ENCODE assay signal across 8 mouse cellular contexts in genomic region chr6:117880394-117880838, GRCm38 (mm10). TPM values are rescaled to one million over a fixed set of nuclear protein-coding genes. Genes with fewer than 3 reads are reported as not detected.
DNase-seq lines count a peak whose midpoint lies in the region; ATAC-seq and TF ChIP-seq lines count a peak whose summit lies in the region.

No protein-coding gene starts in this region.

- no peak for TF ChIP-seq CTCF in thymus, adult 2 months (IDR thresholded peaks at IDR 0.05; ENCODE audit: borderline replicate concordance, control insufficient read depth, extremely low read depth, insufficient read depth, low read length, poor library complexity)

- no peak for ATAC-seq in kidney, embryonic 14.5 days (ENCODE audit: low FRiP score, low TSS enrichment)
- ATAC-seq in hindbrain, embryonic 11.5 days (ENCODE audit: low FRiP score), result no peak
- ATAC-seq in midbrain, embryonic 15.5 days (replicated peaks), result no peak

- peak overlapping the region; percentile 77; the same call in 1 of the 2 replicates for H3K9ac ChIP-seq in kidney, embryonic 14.5 days (ENCODE audit: low read depth, low read length)
- H3K9ac ChIP-seq in hindbrain, embryonic 11.5 days (ENCODE audit: low read depth, low read length), result peak overlapping the region; percentile 61; the same call in 1 of the 2 replicates
- peak overlapping the region; percentile 60; the same call in 1 of the 2 replicates for H3K9ac ChIP-seq in midbrain, embryonic 15.5 days

- H3K9me3 ChIP-seq in kidney, embryonic 14.5 days (ENCODE audit: control insufficient read depth, low read length), result no peaks in the 10 kb centered on the region
- no peaks in the 10 kb centered on the region for H3K9me3 ChIP-seq in hindbrain, embryonic 11.5 days (ENCODE audit: control insufficient read depth, low read length)
- H3K9me3 ChIP-seq in midbrain, embryonic 15.5 days, result no peaks in the 10 kb centered on the region

- peak overlapping the region; percentile 60 for H3K4me2 ChIP-seq in kidney, embryonic 14.5 days (replicated peaks; ENCODE audit: low read depth, low read length)
- peak overlapping the region; percentile 59 for H3K4me2 ChIP-seq in hindbrain, embryonic 11.5 days (replicated peaks; ENCODE audit: low read depth, low read length)
- H3K4me2 ChIP-seq in midbrain, embryonic 15.5 days, result peak overlapping the region; percentile 79

- H3K4me3 ChIP-seq in kidney, embryonic 14.5 days (ENCODE audit: low read length), result peak overlapping the region; percentile 50
- H3K4me3 ChIP-seq in hindbrain, embryonic 11.5 days (ENCODE audit: low read depth, low read length), result peak overlapping the region; percentile 44
- H3K4me3 ChIP-seq in midbrain, embryonic 15.5 days, result peak overlapping the region; percentile 55
- no peak overlapping the region for H3K4me3 ChIP-seq in thymus, adult 2 months (ENCODE audit: control insufficient read depth, insufficient read depth, low read length)

- TF ChIP-seq POLR2A in thymus, adult 2 months (IDR thresholded peaks at IDR 0.05; ENCODE audit: control insufficient read depth, extremely low read depth, insufficient read depth, low read length, poor library complexity), result no peak

- no peak for DNase-seq in kidney, adult 18-20 months
- peak; percentile 64 for DNase-seq in NIH3T3 (ENCODE audit: low read depth)
- peak; percentile 27 for DNase-seq in hindbrain, embryonic 11.5 days (ENCODE audit: low spot score)
- no peak for DNase-seq in left cerebral cortex, adult 18-20 months (ENCODE audit: low spot score in 2 of 2)
- DNase-seq in ovary, adult 18-20 months (ENCODE audit: low spot score), result no peak
- DNase-seq in thymus, adult 2 months, result no peak

- peaks cover 8% of the 10 kb centered on the region for H3K4me1 ChIP-seq in kidney, embryonic 14.5 days (ENCODE audit: control insufficient read depth, insufficient read depth, low read length)
- no peaks in the 10 kb centered on the region for H3K4me1 ChIP-seq in hindbrain, embryonic 11.5 days (replicated peaks; ENCODE audit: control insufficient read depth, insufficient read depth, low read length)
- H3K4me1 ChIP-seq in midbrain, embryonic 15.5 days, result peaks cover 12% of the 10 kb centered on the region
- H3K4me1 ChIP-seq in thymus, adult 2 months (replicated peaks; ENCODE audit: control insufficient read depth, insufficient read depth, low read length), result peaks cover 17% of the 10 kb centered on the region

- WGBS in kidney, embryonic 14.5 days, result 37% methylated on average over 3 of the region's 3 CpGs
- WGBS in hindbrain, embryonic 11.5 days, result 61% methylated on average over 3 of the region's 3 CpGs
- 36% methylated on average over 3 of the region's 3 CpGs for WGBS in midbrain, embryonic 15.5 days
- WGBS in thymus, adult 2 months, result 42% methylated on average over 3 of the region's 3 CpGs

- H3K27me3 ChIP-seq in kidney, embryonic 14.5 days (ENCODE audit: control insufficient read depth, insufficient read depth, low read length), result no peaks in the 10 kb centered on the region
- H3K27me3 ChIP-seq in hindbrain, embryonic 11.5 days (ENCODE audit: control insufficient read depth, insufficient read depth, low read length), result no peaks in the 10 kb centered on the region
- H3K27me3 ChIP-seq in midbrain, embryonic 15.5 days (replicated peaks), result no peaks in the 10 kb centered on the region
- no peaks in the 10 kb centered on the region for H3K27me3 ChIP-seq in thymus, adult 2 months (ENCODE audit: control insufficient read depth, insufficient read depth, low read length)

- peak overlapping the region; percentile 98 for H3K27ac ChIP-seq in kidney, embryonic 14.5 days (ENCODE audit: low read depth, low read length)
- peak overlapping the region; percentile 97; the same call in 1 of the 2 replicates for H3K27ac ChIP-seq in hindbrain, embryonic 11.5 days (ENCODE audit: low read depth, low read length)
- peak overlapping the region; percentile 99 for H3K27ac ChIP-seq in midbrain, embryonic 15.5 days
- no peak overlapping the region for H3K27ac ChIP-seq in thymus, adult 2 months (ENCODE audit: control insufficient read depth, insufficient read depth, low read length)

- H3K36me3 ChIP-seq in kidney, embryonic 14.5 days (ENCODE audit: control insufficient read depth, insufficient read depth, low read length), result no peaks in the 10 kb centered on the region
- H3K36me3 ChIP-seq in hindbrain, embryonic 11.5 days (ENCODE audit: control insufficient read depth, insufficient read depth, low read length), result no peaks in the 10 kb centered on the region
- H3K36me3 ChIP-seq in midbrain, embryonic 15.5 days (replicated peaks), result no peaks in the 10 kb centered on the region
- no peaks in the 10 kb centered on the region for H3K36me3 ChIP-seq in thymus, adult 2 months (ENCODE audit: control insufficient read depth, insufficient read depth, low read length)

RNA-seq across cellular contexts. Expression of gene Zfp239, which starts 18.5 kb away (rescaled TPM):
- polyA plus RNA-seq in kidney, embryonic 14.5 days (2014; fragmentation: Nextera tagmentation; extraction: Ambion mirVana), result 6.6 and 10.0 TPM in 2 replicates
- 11.8 and 13.3 TPM in 2 replicates for polyA plus RNA-seq in hindbrain, embryonic 11.5 days (2014; fragmentation: Nextera tagmentation; extraction: Ambion mirVana)
- polyA plus RNA-seq in midbrain, embryonic 15.5 days (2015; fragmentation: Nextera tagmentation; extraction: Ambion mirVana), result 14.4 and 16.5 TPM in 2 replicates
- 10 to 100 TPM; 44.7 to 49.1 TPM for total RNA-seq in left cerebral cortex, adult 18-20 months (2021)
- polyA plus RNA-seq in thymus, adult 2 months (2012; rRNA removed), result 2.0 and 2.9 TPM in 2 replicates

RNA-seq across cellular contexts. Expression of gene Hnrnpf, which starts 19.7 kb away (rescaled TPM):
- polyA plus RNA-seq in kidney, embryonic 14.5 days (2014; fragmentation: Nextera tagmentation; extraction: Ambion mirVana), result 606 and 823 TPM in 2 replicates
- polyA plus RNA-seq in hindbrain, embryonic 11.5 days (2014; fragmentation: Nextera tagmentation; extraction: Ambion mirVana), result 619 and 688 TPM in 2 replicates
- polyA plus RNA-seq in midbrain, embryonic 15.5 days (2015; fragmentation: Nextera tagmentation; extraction: Ambion mirVana), result 258 and 279 TPM in 2 replicates
- 100 to 1,000 TPM; 112 to 144 TPM for total RNA-seq in left cerebral cortex, adult 18-20 months (2021)
- 316 and 376 TPM in 2 replicates for polyA plus RNA-seq in thymus, adult 2 months (2012; rRNA removed)

RNA-seq across cellular contexts. Expression of gene Zfp637, which starts 39.4 kb away (rescaled TPM):
- 110 and 111 TPM in 2 replicates for polyA plus RNA-seq in kidney, embryonic 14.5 days (2014; fragmentation: Nextera tagmentation; extraction: Ambion mirVana)
- polyA plus RNA-seq in hindbrain, embryonic 11.5 days (2014; fragmentation: Nextera tagmentation; extraction: Ambion mirVana), result 132 and 136 TPM in 2 replicates
- 139 and 156 TPM in 2 replicates for polyA plus RNA-seq in midbrain, embryonic 15.5 days (2015; fragmentation: Nextera tagmentation; extraction: Ambion mirVana)
- total RNA-seq in left cerebral cortex, adult 18-20 months (2021), result 10 to 100 TPM; 54.7 to 55.8 TPM
- polyA plus RNA-seq in thymus, adult 2 months (2012; rRNA removed), result 23.3 and 25.5 TPM in 2 replicates

RNA-seq across cellular contexts. Expression of gene Fxyd4, which starts 57.1 kb away (rescaled TPM):
- 77.7 and 94.8 TPM in 2 replicates for polyA plus RNA-seq in kidney, embryonic 14.5 days (2014; fragmentation: Nextera tagmentation; extraction: Ambion mirVana)
- polyA plus RNA-seq in hindbrain, embryonic 11.5 days (2014; fragmentation: Nextera tagmentation; extraction: Ambion mirVana), result 1.6 and 2.5 TPM in 2 replicates
- polyA plus RNA-seq in midbrain, embryonic 15.5 days (2015; fragmentation: Nextera tagmentation; extraction: Ambion mirVana), result 2.8 and 4.7 TPM in 2 replicates
- total RNA-seq in left cerebral cortex, adult 18-20 months (2021), result not detected
- polyA plus RNA-seq in thymus, adult 2 months (2012; rRNA removed), result 0.37 and 0.77 TPM in 2 replicates

Comparison
In these comparisons a context has a peak if more than half of its experiments do, and no peak if none do; other contexts are left out.
1. DNase-seq: peak in NIH3T3 (single experiment) and hindbrain, embryonic 11.5 days (single experiment); none in kidney, adult 18-20 months (single experiment), left cerebral cortex, adult 18-20 months (0 of 2), ovary, adult 18-20 months (single experiment) and thymus, adult 2 months (single experiment).
2. Peak in every context shown above with its lines, with median percentiles within 50 percentile points of each other: H3K4me2 ChIP-seq and H3K9ac ChIP-seq.